ENCODE assay signal across 32 mouse cellular contexts in the genomic region with DNA sequence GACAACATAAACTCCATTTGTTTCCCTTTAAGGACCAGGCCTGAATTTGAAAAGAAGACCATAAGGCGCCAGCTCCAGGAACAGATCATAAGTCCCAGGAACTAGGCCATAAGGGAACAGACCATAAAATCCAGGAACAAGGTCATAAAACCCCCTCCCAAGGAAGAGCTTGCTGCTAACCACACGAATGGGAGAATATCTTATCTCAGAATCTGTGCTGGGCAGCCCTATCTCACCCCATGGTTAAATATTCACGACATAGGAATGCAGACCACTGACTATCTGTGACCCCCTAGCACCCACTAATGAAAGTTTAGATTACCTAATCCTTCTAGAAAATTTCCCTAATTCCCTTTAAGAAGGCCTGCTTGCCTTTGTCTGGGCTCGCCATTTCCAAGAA.
"Had no signal": no experiment of that assay in that cellular context is flagged by ENCODE, and none has a peak within 500 bp of the region (broad histone marks: within the 10 kb centered on the region; RNA-seq: fewer than 3 reads in every experiment).

No protein-coding gene starts in this region.

- H3K9ac ChIP-seq: heart, embryonic 12.5 days; heart, embryonic 13.5 days; heart, embryonic 15.5 days; hindbrain, embryonic 12.5 days; hindbrain, embryonic 13.5 days; hindbrain, embryonic 14.5 days; hindbrain, embryonic 15.5 days; kidney, embryonic 15.5 days had no signal

- H3K36me3 ChIP-seq: heart, embryonic 10.5 days; heart, embryonic 12.5 days; heart, embryonic 13.5 days; heart, embryonic 15.5 days; hindbrain, embryonic 10.5 days; hindbrain, embryonic 12.5 days; hindbrain, embryonic 13.5 days; hindbrain, embryonic 15.5 days; kidney, embryonic 15.5 days had no signal

- H3K4me2 ChIP-seq: heart, embryonic 11.5 days; heart, embryonic 12.5 days; heart, embryonic 13.5 days; heart, embryonic 15.5 days; hindbrain, embryonic 12.5 days; hindbrain, embryonic 13.5 days; hindbrain, embryonic 14.5 days; hindbrain, embryonic 15.5 days; kidney, embryonic 15.5 days had no signal

- H3K9me3 ChIP-seq: heart, embryonic 10.5 days; heart, embryonic 12.5 days; heart, embryonic 15.5 days; hindbrain, embryonic 10.5 days; hindbrain, embryonic 12.5 days; hindbrain, embryonic 13.5 days; hindbrain, embryonic 15.5 days; kidney, embryonic 15.5 days had no signal

- H3K4me1 ChIP-seq: heart, embryonic 10.5 days; heart, embryonic 12.5 days; heart, embryonic 15.5 days; hindbrain, embryonic 10.5 days; hindbrain, embryonic 12.5 days; hindbrain, embryonic 13.5 days; hindbrain, embryonic 15.5 days; kidney, embryonic 15.5 days had no signal

- DNase-seq: heart, adult 2 months; heart, postnatal 10 days; heart, postnatal 14 days; heart, postnatal 36 days; heart, postnatal 4 days; kidney, adult 11 months; kidney, adult 18-20 months; kidney, adult 2 months; kidney, adult 8-10 months; kidney, adult 9 months; kidney, postnatal 10 days; kidney, postnatal 14 days; kidney, postnatal 25 days; kidney, postnatal 36 days; kidney, postnatal 4 days; layer of hippocampus, adult 9-11 months; layer of hippocampus, postnatal 36 days had no signal

- H3K27ac ChIP-seq: heart, adult 2 months; heart, embryonic 10.5 days; heart, embryonic 13.5 days; heart, embryonic 15.5 days; hindbrain, embryonic 10.5 days; hindbrain, embryonic 12.5 days; hindbrain, embryonic 13.5 days; hindbrain, embryonic 14.5 days; hindbrain, embryonic 15.5 days; hindbrain, postnatal 0 days; kidney, embryonic 15.5 days; kidney, postnatal 0 days had no signal

- H3K4me3 ChIP-seq: heart, adult 2 months; heart, embryonic 10.5 days; heart, embryonic 12.5 days; heart, embryonic 13.5 days; heart, embryonic 15.5 days; hindbrain, embryonic 10.5 days; hindbrain, embryonic 12.5 days; hindbrain, embryonic 13.5 days; hindbrain, embryonic 15.5 days; kidney, embryonic 15.5 days; layer of hippocampus, adult 2 months had no signal

- H3K27me3 ChIP-seq: heart, embryonic 12.5 days; heart, embryonic 13.5 days; heart, embryonic 15.5 days; hindbrain, embryonic 12.5 days; hindbrain, embryonic 13.5 days; hindbrain, embryonic 15.5 days; kidney, embryonic 15.5 days had no signal

- ATAC-seq: hindbrain, embryonic 16.5 days; hindbrain, postnatal 0 days had no signal
